Mouse (Mus musculus) macrophage (primary cell): ENCODE results near the gene Hoxd3. TPM values are rescaled to one million over a fixed set of nuclear protein-coding genes. Genes with fewer than 3 reads are reported as not detected.

Source experiments
- H3K27ac ChIP-seq: fragments of 350-480 bp; formaldehyde crosslinking; 2 replicates; pipeline ENCODE4 v1.9.0; 2021
- H3K36me3 ChIP-seq: fragments of 350-480 bp; formaldehyde crosslinking; 2 replicates; pipeline ENCODE4 v1.9.0; 2021; ENCODE audit errors: inconsistent target
- H3K4me3 ChIP-seq: fragments of 350-480 bp; formaldehyde crosslinking; 2 replicates; pipeline ENCODE4 v1.9.0; 2021; ENCODE audit errors: inconsistent target
- H3K79me2 ChIP-seq: fragments of 350-480 bp; formaldehyde crosslinking; 2 replicates; pipeline ENCODE4 v1.9.0; 2021; ENCODE audit errors: inconsistent target
- WGBS: methylation state at CpG from one replicate; pipeline ENCODE4 v1.1.7; 2026; ENCODE audit warnings: inconsistent platforms; ENCODE audit not compliant: missing documents; 5-methylcytosine and 5-hydroxymethylcytosine counted together
- polyA plus RNA-seq: library from polyadenylated mRNA; stranded (reverse); fragments of 250-400 nt; gene quantifications from 3 replicates; pipeline ENCODE4 v1.2.4, GENCODE M21; 2018; ENCODE audit warnings: inconsistent platforms

The Hoxd3 gene
- polyA plus RNA-seq, 1 experiment from 2014 or later = not detected

- WGBS = 40% methylated on average over 10 of the region's 10 CpGs
- H3K36me3 ChIP-seq = no peaks in the 10 kb centered on the region
- H3K27ac ChIP-seq = no peak overlapping the region
- no peaks in the 10 kb centered on the region for H3K79me2 ChIP-seq
- no peak overlapping the region for H3K4me3 ChIP-seq
Measured at GRCm38 (mm10) chr2:74763976-74764375, 52.2 kb downstream of the Hoxd3 start.

DNA sequence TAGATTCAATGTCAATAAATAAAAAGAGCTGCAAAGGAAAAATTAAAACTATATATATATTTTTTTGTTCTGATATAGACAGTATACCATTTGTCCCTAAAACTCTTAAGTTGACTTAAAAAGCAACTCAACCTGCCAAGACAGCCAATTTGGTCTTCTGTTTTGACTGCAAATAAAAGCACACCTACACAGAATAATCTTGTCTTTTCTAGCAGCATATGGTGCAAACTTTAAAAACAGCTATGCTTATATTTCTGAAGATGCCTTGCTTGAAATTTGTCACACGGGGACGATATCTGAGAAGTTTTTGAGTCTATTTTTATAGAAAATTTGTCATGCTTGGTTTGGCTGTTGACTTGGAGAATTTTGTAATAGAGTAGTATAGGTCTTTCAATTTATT lies 62.6 kb downstream of the Hoxd3 start:
- H3K36me3 ChIP-seq = no peaks in the 10 kb centered on the region
- H3K27ac ChIP-seq = no peak overlapping the region
- no peak overlapping the region for H3K4me3 ChIP-seq
- H3K79me2 ChIP-seq = no peaks in the 10 kb centered on the region
- 83% methylated on average over 2 of the region's 2 CpGs for WGBS

GRCm38 (mm10) chr2:74777536-74778275 lies 66.0 kb downstream of the Hoxd3 start:
- WGBS = 89% methylated on average over 11 of the region's 13 CpGs
- H3K4me3 ChIP-seq = no peak overlapping the region
- H3K27ac ChIP-seq = no peak overlapping the region
- no peaks in the 10 kb centered on the region for H3K36me3 ChIP-seq
- no peaks in the 10 kb centered on the region for H3K79me2 ChIP-seq

GRCm38 (mm10) chr2:74781386-74781785 lies 69.7 kb downstream of the Hoxd3 start:
- Histone ChIP-seq H3K4me3 (no peak overlapping the region), H3K27ac (no peak overlapping the region), H3K79me2 (no peaks in the 10 kb centered on the region), H3K36me3 (no peaks in the 10 kb centered on the region)
- 92% methylated on average over 5 of the region's 5 CpGs for WGBS

GRCm38 (mm10) chr2:74795531-74795930 lies 83.8 kb downstream of the Hoxd3 start:
- H3K27ac ChIP-seq = no peak overlapping the region
- H3K36me3 ChIP-seq = no peaks in the 10 kb centered on the region
- no peaks in the 10 kb centered on the region for H3K79me2 ChIP-seq
- no peak overlapping the region for H3K4me3 ChIP-seq
- WGBS = 82% methylated on average over 7 of the region's 7 CpGs

Other genes with a start within 250 kb of the Hoxd3 start
- 7.5 to 17.7 TPM (median 10.7 TPM) in 3 replicates for gene Lnpk, start 132.5 kb upstream of the Hoxd3 start, polyA plus RNA-seq
- gene Evx2, start 52.4 kb upstream of the Hoxd3 start, polyA plus RNA-seq = not detected in 3 replicates
- not detected in 3 replicates for gene Hoxd13, start 43.6 kb upstream of the Hoxd3 start, polyA plus RNA-seq
- gene Hoxd12, start 36.9 kb upstream of the Hoxd3 start, polyA plus RNA-seq = not detected in 3 replicates
- not detected in 3 replicates for gene Hoxd11, start 32.4 kb upstream of the Hoxd3 start, polyA plus RNA-seq
- not detected in 3 replicates for gene Hoxd10, start 20.0 kb upstream of the Hoxd3 start, polyA plus RNA-seq
- gene Hoxd9, start 14.2 kb upstream of the Hoxd3 start, polyA plus RNA-seq = not detected in 3 replicates
- gene Hoxd8, start 7.3 kb upstream of the Hoxd3 start, polyA plus RNA-seq = not detected in 3 replicates
- gene Hoxd4, start within 50 bp of the Hoxd3 start, polyA plus RNA-seq = not detected in 3 replicates
- not detected in 3 replicates for gene Gm28230, start 14.8 kb downstream of the Hoxd3 start, polyA plus RNA-seq
- not detected in 3 replicates for gene Hoxd1, start 51.1 kb downstream of the Hoxd3 start, polyA plus RNA-seq
- gene Mtx2, start 113.9 kb downstream of the Hoxd3 start, polyA plus RNA-seq = 19.1 to 26.2 TPM (median 22.2 TPM) in 3 replicates